Mouse (Mus musculus) left cerebral cortex, postnatal 25 days (tissue): ENCODE data around the gene Btbd11. TPM values are rescaled to one million over a fixed set of nuclear protein-coding genes. Genes with fewer than 3 reads are reported as not detected.
A peak's percentile ranks its signal among the peaks of the same experiment; 100 is the strongest.

Experiments used
- DNase-seq, 2 experiments: peaks; one replicate each; pipeline ENCODE4 v3.0.0; 2022; ENCODE audit warnings: low spot score in 2 of 2, mixed read lengths in 1 of 2
- intact Hi-C: fragments of 180-260 bp; cut with DNase I; formaldehyde crosslinking; loops from one replicate; pipeline ENCODE4 v1.15.1; 2025
- total RNA-seq, 2 experiments: library from RNA; stranded (reverse); gene quantifications; 2 replicates each; pipeline ENCODE4 v1.2.3; 2021

Gene Btbd11
- total RNA-seq, 2 experiments from 2014 or later, result 25.9 to 26.8 TPM

DNA sequence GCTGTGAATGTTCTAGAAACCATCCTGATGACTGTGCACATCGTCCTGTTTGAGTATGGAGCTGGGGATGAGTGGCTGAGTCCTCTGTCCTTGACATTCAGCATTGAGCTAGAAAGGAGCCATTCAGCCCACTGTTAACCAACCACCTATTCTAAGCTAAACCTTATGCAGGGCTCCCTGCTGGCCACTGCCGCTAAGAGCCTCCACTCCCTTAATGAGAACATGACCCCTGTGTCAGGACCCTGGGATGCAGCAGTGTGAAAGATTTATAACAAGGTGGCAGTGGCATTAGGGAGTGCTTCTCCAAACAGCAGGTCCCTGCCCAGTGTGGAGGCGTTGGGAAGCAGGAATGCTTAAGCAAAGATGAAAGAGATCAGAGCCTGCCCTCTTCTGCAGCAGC, 123.7 kb downstream of the Btbd11 start:
- intact Hi-C loops, result no loop called here
- no peak for DNase-seq

DNA sequence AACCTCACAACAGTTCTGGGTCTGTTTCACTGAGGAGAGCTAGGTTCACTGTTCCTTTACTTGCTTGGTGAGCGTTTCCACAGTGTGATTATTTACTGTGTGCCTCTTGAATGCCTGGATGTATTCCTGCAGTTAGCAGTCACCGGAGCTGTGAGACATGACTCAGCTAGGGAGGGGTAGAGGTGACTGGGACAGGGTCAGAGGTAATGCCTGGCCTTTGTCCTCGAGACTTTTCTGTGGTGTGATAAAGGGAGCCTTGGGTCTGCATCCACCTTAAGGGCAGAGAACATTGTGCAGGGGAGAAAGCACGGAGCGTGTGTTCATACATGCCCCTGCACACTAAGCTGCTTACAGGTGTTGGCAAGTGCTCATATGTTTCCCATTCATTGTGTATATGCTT, 126.2 kb downstream of the Btbd11 start:
- intact Hi-C loops, result no loop called here
- no peak for DNase-seq

DNA sequence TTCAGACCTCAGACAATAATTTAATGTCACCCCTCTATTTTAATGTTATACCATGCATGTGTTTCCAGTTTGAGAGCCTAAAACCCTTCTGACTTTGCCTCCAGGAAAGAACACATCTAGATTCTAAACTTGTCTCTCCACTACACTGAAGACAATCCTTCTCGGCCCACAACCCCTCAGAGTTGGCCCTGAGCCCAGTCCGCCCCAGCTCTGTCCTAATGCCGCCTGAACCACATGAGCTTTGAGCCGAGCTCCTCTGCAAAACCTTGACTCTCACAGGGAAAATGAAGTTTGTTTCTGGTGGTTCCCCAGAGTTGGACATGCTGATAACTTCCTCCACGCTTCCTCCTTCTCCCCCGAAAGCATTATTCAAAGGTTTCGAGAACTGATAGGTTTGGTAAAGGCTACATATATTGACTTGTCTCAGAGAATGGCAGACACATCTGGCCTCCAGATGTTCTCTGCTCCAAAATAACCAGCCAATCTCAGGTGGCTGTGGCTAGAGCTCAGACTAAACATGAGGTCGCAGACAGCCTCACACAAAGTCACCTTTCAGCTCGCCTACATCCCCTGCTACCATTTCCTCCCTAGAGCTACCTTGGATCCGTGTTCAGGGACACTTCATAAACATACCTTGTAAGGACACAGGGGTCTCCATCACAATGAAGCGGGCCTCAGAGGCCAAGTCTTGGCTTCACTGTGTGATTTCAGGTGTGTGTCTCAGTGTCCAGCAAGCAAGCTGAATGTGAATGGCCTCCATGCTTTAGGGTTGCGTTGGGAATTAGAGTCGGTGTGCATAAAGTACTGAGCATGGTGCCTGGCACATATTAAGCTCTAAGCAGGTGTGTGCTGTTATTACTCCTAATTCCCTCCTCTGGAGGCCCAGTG, 130.9 kb downstream of the Btbd11 start:
- intact Hi-C loops, result no loop called here
- peak in 1 of 2 experiments; percentile 13 for DNase-seq

DNA sequence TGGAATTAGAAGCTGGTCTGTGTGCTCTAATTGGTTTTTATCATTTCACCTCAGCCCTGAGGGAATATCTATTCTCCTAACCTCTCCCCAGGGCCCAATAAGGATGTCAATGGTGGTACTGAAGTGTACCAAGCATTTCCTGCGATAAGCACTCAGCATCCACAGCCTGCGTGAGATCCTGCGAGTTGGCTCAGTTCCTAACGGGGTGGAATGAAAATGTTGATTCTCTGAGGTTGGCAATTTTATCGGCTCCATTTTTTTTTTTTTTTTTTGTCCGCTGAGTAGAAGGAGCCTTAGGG, 131.4 kb downstream of the Btbd11 start:
- intact Hi-C loops, result no loop called here
- no peak for DNase-seq

DNA sequence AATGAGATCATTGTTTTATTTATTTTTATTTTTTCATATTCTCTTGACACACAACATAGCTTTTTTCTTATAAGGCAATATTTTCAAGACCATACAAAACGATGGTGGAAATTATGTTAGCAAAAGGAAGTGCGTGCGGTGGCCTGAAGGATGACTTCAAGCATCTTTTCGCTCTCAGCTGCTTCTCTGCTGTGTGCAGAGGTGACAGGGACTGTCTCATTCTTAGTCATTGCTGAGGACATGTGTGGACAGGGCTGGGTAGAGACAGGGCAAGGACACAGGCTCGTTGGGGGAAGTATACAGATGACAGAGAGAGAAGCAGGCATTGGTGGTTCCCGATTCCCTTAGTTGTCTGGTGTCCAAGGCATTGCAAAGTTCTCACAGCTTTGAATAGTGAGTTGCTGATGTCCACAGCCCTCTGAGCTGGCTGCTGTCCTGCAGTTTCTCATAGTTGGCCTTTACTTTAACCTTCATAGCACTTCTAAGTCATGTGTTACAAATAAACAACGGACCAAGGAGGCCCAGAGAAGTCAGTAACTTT, 135.7 kb downstream of the Btbd11 start:
- DNase-seq, result no peak
- intact Hi-C loops, result no loop called here

DNA sequence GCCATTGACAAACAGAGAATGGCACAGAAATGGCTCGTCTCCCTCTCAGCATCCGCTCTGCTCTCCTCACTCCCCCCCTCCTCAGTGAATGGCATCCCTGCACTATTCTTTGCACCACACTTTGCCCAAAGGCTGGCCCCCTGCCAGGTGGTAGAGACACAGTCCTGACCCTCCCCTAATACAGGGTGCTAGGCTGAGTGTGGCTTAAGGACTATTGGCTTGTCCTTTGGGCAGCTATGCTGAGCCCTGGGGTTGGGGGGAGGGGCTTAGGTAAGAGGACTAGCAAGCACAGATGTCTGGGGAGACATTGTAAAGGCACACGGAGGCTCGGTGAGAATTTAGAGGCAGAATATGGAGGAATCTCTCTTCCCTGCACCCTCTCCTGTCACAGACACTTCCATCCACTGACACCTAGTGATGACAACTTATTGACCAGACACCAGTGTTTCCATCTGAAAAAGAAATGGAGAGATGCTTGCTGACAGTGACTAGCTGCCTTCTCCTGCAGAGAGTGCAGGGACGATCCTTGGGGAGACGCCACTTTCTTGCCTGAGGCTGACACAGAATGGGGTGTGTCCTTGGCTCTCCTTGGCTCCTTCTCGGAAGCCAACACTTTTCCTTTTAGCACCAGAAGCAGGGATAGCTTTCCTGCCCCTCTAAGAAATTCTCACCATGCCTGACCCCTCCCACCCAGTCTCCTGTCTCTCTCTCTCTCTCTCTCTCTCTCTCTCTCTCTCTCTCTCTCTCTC, 138.8 kb downstream of the Btbd11 start:
- intact Hi-C loops, result no loop called here
- no peak for DNase-seq

DNA sequence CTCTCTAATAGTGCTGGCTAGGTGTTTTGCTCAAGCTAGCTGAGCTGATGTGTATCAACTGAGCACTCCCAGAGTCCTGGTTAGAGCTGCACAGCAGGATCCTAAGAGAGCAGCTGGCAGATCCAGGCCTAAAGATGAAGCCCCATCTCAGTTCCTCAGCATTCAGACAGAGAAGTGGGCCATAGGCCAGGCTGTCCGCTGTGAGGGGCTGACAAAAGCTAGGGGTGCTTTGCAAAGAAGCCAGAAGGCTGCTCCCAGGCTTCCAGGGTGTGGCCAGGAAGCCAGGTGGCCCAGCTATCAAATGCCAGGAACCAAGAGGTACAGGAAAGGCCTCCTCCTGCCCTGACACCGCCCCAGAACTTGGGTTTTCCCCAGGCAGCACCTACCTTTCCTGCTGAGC, 140.0 kb downstream of the Btbd11 start:
- intact Hi-C loops, result no loop called here

DNA sequence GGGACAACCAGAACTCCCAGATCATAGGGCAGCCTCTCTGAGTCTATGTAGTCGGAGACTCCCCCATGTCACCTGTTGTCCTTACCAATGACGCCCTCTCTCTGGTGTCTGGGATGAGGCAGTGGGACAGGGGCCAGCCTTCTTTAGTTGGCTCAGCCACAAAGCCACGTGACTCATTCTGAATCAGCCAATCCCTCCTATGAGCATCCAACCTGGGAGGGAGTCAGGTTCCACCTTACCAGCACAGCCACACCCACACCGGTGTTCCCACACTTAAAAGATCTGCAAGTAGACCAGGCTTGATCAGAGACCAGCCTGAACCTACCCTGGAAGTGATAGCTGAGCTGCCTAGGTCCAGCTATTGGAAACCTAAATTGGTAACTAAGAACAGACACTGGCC, 141.1 kb downstream of the Btbd11 start:
- DNase-seq, result no peak
- intact Hi-C loops, result no loop called here

More for the DNA sequence above, 140.0 kb downstream of the Btbd11 start:
- DNase-seq, result no peak

DNA sequence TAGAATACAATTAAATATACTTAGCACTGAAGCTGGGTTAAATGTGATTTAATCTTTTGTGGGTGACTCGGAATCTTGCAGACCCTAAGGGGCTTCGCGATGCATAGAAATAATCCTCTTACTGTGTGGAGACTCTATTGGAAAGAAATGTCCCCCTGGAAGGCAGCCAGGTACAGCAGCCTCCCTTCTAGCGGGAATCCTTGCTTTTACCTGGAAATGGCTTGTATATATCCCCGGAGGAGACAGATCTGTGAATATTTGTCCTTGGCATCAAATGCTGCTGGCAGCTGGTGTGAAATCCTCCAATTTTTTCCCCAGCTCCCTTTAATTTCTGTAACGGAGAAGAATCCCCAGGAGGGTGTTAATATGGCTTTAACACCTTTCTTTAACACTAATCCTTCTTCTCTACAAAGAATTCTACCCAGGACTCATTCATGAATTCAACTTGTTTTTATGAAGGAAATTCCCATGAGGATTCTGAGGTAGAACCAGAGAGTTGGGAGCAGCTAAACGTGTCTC, 146.6 kb downstream of the Btbd11 start:
- peak in 1 of 2 experiments; percentile 6 for DNase-seq
- intact Hi-C loops, result no loop called here

DNA sequence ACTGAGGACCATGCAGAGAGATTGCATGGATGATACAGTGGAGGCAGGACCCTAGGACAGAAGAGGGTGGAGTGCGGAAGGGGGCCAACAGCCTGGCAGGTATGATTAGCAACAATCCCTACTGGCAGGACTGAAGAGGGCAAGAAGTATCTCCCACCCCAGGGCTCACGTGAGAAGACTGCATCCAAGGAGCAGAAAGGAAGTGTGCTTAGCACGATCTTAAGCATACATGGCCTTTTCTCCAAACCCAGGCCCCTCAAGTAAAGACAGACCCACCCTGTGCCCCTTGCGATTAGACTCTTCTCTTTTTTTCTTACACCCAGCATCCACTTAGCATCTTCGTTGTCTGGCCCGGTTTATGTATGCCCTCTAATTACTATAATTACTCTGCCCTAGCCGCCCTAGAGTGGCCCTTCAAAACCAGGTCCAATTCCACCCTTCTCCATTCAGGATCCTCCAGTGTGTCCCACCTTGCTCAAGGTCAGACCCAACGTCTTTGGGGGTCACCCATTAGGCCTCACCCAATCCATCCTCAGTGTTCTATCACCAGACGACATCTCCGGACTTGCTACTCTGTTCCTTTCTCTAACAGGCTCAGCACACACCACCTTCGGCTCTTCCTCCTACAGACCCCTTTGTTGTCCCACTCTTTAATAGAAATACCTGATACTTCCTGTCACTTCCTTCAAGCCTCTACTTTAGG, 151.6 kb downstream of the Btbd11 start:
- DNase-seq, result no peak
- intact Hi-C loops, result no loop called here

DNA sequence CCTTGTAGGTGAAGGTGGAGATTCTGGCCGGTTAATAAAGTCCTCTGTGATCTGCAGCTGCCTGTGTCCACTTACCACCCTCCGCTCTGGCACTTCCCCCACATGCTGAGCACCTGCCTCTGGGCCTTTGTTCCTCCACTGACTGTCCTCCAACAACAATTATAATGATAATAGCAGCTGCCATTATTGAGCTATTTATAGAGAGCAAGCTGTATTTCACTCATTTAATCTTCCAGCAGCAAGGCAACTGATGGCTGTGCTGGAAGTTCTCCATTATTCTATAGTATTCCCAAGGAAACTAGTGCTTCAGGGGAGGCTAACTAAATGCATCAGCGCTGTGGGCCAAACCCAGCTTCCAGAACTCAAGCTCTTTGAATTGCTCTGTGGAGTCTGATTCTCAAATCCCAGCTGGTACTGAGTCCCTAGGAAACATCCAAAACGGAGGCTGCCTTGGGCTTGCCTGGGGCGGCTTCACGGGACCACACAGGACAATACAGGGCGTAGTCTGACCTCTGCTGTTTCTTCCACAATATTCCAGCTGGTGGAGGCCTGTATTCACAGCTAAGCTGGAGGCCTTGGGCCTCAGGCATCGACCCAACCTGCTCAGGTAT, 153.0 kb downstream of the Btbd11 start:
- DNase-seq, result no peak
- intact Hi-C loops, result no loop called here

DNA sequence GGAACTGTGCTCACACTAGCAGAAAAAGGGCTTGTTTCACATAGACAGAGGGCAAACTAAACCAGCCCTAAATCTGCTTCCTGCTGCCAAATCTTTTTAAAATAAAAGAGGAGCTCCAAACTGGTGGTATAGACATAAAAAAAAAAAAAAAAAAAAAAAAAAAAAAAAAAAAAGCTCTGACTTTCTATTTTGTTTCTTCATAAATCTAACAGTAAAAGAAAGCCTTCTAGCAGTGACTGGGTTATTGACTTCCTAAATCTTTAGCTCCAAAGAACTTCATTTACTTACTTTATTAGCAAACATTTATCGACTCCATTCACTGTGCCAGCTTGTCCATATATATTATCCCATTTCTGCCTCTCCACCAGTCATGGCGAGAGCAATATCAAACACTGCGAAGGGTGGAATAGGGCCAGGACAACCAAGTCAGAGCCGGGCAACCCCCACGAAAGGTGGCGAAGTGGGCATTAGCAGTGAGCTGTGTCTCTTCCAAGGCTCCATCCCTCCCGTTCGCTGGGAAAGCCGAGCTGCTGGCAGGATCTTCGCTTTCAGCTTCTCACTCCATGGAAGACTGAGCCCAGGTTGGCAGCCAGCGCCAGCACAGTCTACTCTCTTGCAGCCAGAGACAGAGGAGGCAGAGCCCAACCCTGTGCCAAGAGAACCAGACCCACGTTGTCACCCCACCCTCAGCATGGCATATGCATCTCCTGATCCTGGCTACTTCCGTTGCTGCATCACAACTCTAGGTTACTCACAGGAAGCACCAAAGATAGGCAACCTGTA, 153.9 kb downstream of the Btbd11 start:
- intact Hi-C loops, result no loop called here

DNA sequence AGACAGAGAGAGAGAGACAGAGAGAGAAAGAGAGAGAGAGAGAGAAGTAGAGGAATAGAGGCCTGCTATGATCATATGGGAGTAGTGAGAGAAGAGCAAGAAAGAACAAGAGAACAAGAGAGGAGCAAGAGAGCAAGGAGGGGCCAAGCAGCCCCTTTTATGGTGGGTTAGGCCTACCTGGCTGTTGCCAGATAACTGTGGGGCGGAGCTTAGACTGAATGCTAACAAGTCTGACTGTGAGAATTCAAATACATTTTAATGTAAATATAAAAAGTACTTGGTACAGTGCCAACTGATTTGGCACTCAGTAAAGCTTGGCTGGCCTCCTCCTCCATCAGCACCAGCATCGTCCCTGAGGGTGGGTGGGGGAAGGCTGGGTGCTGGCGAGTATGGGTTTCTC, 154.9 kb downstream of the Btbd11 start:
- DNase-seq, result no peak
- intact Hi-C loops, result no loop called here

More for the DNA sequence above, 153.9 kb downstream of the Btbd11 start:
- peak in 1 of 2 experiments; percentile 37 for DNase-seq

DNA sequence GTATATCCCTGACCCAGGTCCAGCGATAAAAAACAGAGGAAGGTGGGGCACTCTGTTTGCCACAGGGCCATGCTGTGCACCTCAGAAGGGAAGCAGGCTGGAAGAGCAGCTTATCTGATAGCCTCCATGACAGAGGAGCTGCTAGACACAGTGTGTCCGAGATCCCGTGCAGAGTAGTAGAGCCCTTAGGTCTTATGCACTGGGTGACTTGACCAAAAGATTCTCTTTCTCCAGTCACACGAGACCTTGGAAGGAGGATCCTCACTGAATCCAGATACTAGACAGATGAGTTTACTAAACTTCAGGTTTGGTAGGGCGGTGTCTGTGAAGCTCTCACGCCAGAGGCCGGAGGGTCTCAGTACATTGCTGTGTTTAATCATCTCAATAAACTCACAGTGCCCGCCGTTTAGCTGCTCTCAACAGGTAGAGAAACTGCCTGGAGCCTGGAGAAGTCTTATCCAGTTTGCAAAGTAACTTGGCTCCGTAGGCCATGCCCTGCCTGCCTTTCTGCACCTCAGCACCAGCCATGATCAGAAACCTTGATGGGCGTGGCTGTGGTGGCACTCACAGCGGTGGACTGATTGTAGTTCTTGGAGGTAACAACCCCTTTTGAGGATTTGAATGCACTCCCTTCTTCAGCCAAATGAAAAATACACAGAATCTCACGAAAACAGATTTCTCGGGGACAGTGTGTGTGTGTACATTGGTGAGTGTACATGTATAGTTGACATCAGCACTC, 155.4 kb downstream of the Btbd11 start:
- intact Hi-C loops, result no loop called here
- no peak for DNase-seq

DNA sequence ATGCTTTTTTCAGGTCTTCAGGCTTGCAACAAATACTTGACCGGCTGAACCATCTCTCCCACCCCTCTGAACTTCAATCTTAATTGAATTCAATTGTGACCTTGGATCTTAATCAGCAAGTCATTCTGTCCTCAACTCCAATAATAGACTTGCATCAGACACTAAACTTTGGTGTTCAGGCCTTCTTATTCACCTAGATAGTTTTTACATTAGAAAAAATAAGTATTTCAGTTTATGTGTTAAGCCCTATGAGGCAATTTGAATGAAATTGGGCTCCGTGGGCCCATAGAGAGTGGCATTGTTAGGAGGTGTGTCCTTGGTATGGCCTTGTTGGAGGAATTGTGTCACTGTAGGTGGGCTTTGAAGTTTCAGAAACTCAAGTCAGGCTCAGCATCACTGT, 156.7 kb downstream of the Btbd11 start:
- intact Hi-C loops, result no loop called here
- no peak for DNase-seq

DNA sequence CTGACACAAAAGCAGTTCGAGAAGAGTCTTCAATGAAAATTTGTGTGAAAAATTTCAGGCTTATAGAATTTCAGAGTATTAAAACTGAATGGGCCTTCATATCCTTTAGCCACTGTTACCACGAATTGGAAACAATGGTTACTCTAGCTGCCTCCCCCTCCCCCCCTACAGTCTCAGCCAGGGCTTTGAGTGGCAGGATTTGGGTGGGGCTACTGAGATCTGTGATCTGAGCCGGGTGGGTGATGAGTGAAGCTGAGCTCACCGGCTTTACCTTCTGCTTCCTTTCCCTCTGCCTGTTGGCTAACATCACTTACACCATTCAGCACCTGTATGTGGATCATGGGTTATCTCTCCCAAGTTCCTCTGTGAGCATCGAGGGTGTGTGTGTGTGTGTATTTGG, 158.4 kb downstream of the Btbd11 start:
- DNase-seq, result no peak
- intact Hi-C loops, result no loop called here

DNA sequence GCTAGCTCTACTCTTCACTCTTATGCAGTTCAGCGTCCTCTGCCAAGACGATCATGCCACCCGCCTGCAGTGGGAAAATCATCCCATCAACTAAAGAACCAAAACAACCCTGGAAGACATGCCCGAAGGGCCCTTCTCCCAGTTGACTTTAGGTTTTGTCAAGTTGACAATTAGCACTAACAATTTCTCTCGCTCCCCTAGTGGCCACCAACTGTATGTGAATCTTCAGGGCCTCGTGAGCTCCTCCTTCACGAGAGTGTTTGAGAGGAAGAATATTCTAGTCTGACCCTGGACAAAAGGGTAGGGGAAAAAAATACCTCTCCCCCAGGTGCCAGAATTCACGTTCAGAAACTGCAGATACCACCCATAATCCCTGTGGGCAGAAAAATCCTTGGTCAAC, 168.6 kb downstream of the Btbd11 start:
- DNase-seq, result no peak
- intact Hi-C loops, result no loop called here

DNA sequence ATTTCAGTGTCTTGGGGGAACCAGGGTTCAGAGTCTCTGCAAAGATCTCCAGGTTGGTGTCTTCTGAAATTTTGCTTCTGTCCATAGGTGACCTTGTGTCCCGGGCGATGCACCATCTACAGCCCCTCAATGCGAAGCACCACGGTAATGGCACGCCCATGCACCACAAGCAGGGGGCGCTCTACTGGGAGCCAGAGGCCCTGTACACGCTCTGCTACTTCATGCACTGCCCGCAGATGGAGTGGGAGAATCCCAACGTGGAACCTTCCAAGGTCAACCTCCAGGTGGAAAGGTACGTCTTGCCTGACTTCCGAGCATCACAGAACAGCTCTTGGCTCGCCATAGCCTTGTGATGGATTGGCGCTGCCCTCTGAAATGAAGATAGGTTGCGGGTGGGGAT, 174.8 kb downstream of the Btbd11 start:
- no peak for DNase-seq
- intact Hi-C loops, result no loop called here
